Mouse (Mus musculus): ENCODE results near the gene Fam169b. TPM values are rescaled to one million over a fixed set of nuclear protein-coding genes. Genes with fewer than 3 reads are reported as not detected.
"Not testable (repeated sequence)": the region's sequence is repeated elsewhere in the genome, so short reads cannot be mapped to it uniquely, and the experiment has no call there.

The Fam169b gene
- polyA plus RNA-seq, 1 experiment from 2014 or later, result 0.53 TPM

- Histone ChIP-seq H3K9me3 (replicated peaks) (no peaks in the 10 kb centered on the region), H3K4me3 (replicated peaks) (no peak overlapping the region), H3K27me3 (peaks cover 9% of the 10 kb centered on the region; the same call in 1 of the 2 replicates), H3K36me3 (replicated peaks) (no peaks in the 10 kb centered on the region), H3K27ac (replicated peaks) (no peak overlapping the region), H3K4me2 (no peak overlapping the region), H3K9ac (no peak overlapping the region), H3K4me1 (replicated peaks) (peaks cover 15% of the 10 kb centered on the region)
- WGBS (ENCODE audit: insufficient replicate concordance), result 55% methylated on average over 4 of the region's 4 CpGs
- ATAC-seq (ENCODE audit: insufficient read depth), result no peak
Observed at GRCm38 (mm10) chr7:68277897-68278270, 4.2 kb downstream of the Fam169b start.

- Histone ChIP-seq H3K27me3 (peaks cover 9% of the 10 kb centered on the region; the same call in 1 of the 2 replicates), H3K9ac (no peak overlapping the region), H3K36me3 (replicated peaks) (no peaks in the 10 kb centered on the region), H3K4me3 (replicated peaks) (no peak overlapping the region), H3K4me2 (no peak overlapping the region), H3K27ac (replicated peaks) (no peak overlapping the region), H3K9me3 (replicated peaks) (no peaks in the 10 kb centered on the region), H3K4me1 (replicated peaks) (peaks cover 17% of the 10 kb centered on the region)
- WGBS (ENCODE audit: insufficient replicate concordance), result 80% methylated on average over 6 of the region's 6 CpGs
- no peak for ATAC-seq (ENCODE audit: insufficient read depth)
Observed at GRCm38 (mm10) chr7:68278385-68278784, 4.7 kb downstream of the Fam169b start.

GRCm38 (mm10) chr7:68278908-68279307, 5.3 kb downstream of the Fam169b start:
- 59% methylated on average over 6 of the region's 6 CpGs for WGBS (ENCODE audit: insufficient replicate concordance)
- no peak overlapping the region for H3K27ac ChIP-seq (replicated peaks)
- H3K4me2 ChIP-seq, result no peak overlapping the region
- H3K4me3 ChIP-seq (replicated peaks), result no peak overlapping the region
- H3K27me3 ChIP-seq, result peaks cover 9% of the 10 kb centered on the region; the same call in 1 of the 2 replicates
- H3K36me3 ChIP-seq (replicated peaks), result no peaks in the 10 kb centered on the region
- H3K4me1 ChIP-seq (replicated peaks), result peaks cover 17% of the 10 kb centered on the region
- H3K9me3 ChIP-seq (replicated peaks), result no peaks in the 10 kb centered on the region
- no peak overlapping the region for H3K9ac ChIP-seq
- no peak for ATAC-seq (ENCODE audit: insufficient read depth)

- 60% methylated on average over 7 of the region's 7 CpGs for WGBS (ENCODE audit: insufficient replicate concordance)
- no peak for ATAC-seq (ENCODE audit: insufficient read depth)
- no peak overlapping the region for H3K27ac ChIP-seq (replicated peaks)
Observed at GRCm38 (mm10) chr7:68279481-68279880, 5.8 kb downstream of the Fam169b start.

GRCm38 (mm10) chr7:68280352-68280869, 6.8 kb downstream of the Fam169b start:
- Histone ChIP-seq H3K36me3 (replicated peaks) (no peaks in the 10 kb centered on the region), H3K9me3 (replicated peaks) (no peaks in the 10 kb centered on the region), H3K4me3 (replicated peaks) (no peak overlapping the region), H3K4me1 (replicated peaks) (peaks cover 16% of the 10 kb centered on the region), H3K27me3 (peaks cover 9% of the 10 kb centered on the region; the same call in 1 of the 2 replicates), H3K9ac (no peak overlapping the region), H3K27ac (replicated peaks) (no peak overlapping the region), H3K4me2 (no peak overlapping the region)
- no peak for ATAC-seq (ENCODE audit: insufficient read depth)
- WGBS (ENCODE audit: insufficient replicate concordance), result 73% methylated on average over 19 of the region's 19 CpGs

More at GRCm38 (mm10) chr7:68279481-68279880, 5.8 kb downstream of the Fam169b start:
- Histone ChIP-seq H3K4me2 (no peak overlapping the region), H3K4me1 (replicated peaks) (peaks cover 17% of the 10 kb centered on the region), H3K9ac (no peak overlapping the region), H3K27me3 (peaks cover 9% of the 10 kb centered on the region; the same call in 1 of the 2 replicates), H3K36me3 (replicated peaks) (no peaks in the 10 kb centered on the region), H3K9me3 (replicated peaks) (no peaks in the 10 kb centered on the region), H3K4me3 (replicated peaks) (no peak overlapping the region)

- Histone ChIP-seq H3K4me3 (replicated peaks) (no peak overlapping the region), H3K4me1 (replicated peaks) (0 out of 2 replicates have a peak, but pooled peaks cover 13% of the 10 kb centered on the region), H3K27me3 (peaks cover 3% of the 10 kb centered on the region; the same call in 1 of the 2 replicates), H3K9ac (no peak overlapping the region), H3K27ac (replicated peaks) (no peak overlapping the region), H3K4me2 (no peak overlapping the region), H3K36me3 (replicated peaks) (no peaks in the 10 kb centered on the region), H3K9me3 (replicated peaks) (no peaks in the 10 kb centered on the region)
- no peak for ATAC-seq (ENCODE audit: insufficient read depth)
- 37% methylated on average over 5 of the region's 5 CpGs for WGBS (ENCODE audit: insufficient replicate concordance)
Observed at GRCm38 (mm10) chr7:68281341-68281740, 7.7 kb downstream of the Fam169b start.

GRCm38 (mm10) chr7:68282304-68283132, 8.9 kb downstream of the Fam169b start:
- Histone ChIP-seq H3K27ac (replicated peaks) (peak overlapping the region; percentile 15; the same call in 1 of the 2 replicates), H3K9me3 (replicated peaks) (no peaks in the 10 kb centered on the region), H3K4me3 (replicated peaks) (no peak overlapping the region), H3K27me3 (no peaks in the 10 kb centered on the region), H3K36me3 (replicated peaks) (no peaks in the 10 kb centered on the region), H3K4me1 (replicated peaks) (0 out of 2 replicates have a peak, but pooled peaks cover 13% of the 10 kb centered on the region), H3K9ac (no peak overlapping the region), H3K4me2 (peak overlapping the region; percentile 5)
- WGBS (ENCODE audit: insufficient replicate concordance), result 42% methylated on average over 22 of the region's 22 CpGs
- no peak for ATAC-seq (ENCODE audit: insufficient read depth)

GRCm38 (mm10) chr7:68283133-68283520, 9.5 kb downstream of the Fam169b start:
- not testable (repeated sequence) for ATAC-seq (ENCODE audit: insufficient read depth); H3K9me3 ChIP-seq (replicated peaks); H3K27me3 ChIP-seq; H3K36me3 ChIP-seq (replicated peaks); H3K9ac ChIP-seq; H3K4me3 ChIP-seq (replicated peaks)
- 0 out of 2 replicates have a peak, but pooled peaks cover 13% of the 10 kb centered on the region for H3K4me1 ChIP-seq (replicated peaks)
- H3K4me2 ChIP-seq, result peak overlapping the region; percentile 5; the same call in 1 of the 2 replicates
- peak overlapping the region; percentile 15; the same call in 1 of the 2 replicates for H3K27ac ChIP-seq (replicated peaks)
- WGBS (ENCODE audit: insufficient replicate concordance), result 55% methylated on average over 4 of the region's 4 CpGs

GRCm38 (mm10) chr7:68283776-68284175, 10.1 kb downstream of the Fam169b start:
- H3K4me3 ChIP-seq (replicated peaks), result no peak overlapping the region
- no peaks in the 10 kb centered on the region for H3K36me3 ChIP-seq (replicated peaks)
- no peak overlapping the region for H3K4me2 ChIP-seq
- no peak for ATAC-seq (ENCODE audit: insufficient read depth)
- WGBS (ENCODE audit: insufficient replicate concordance), result 62% methylated on average over 7 of the region's 7 CpGs
- H3K9me3 ChIP-seq (replicated peaks), result no peaks in the 10 kb centered on the region
- 0 out of 2 replicates have a peak, but pooled peaks cover 13% of the 10 kb centered on the region for H3K4me1 ChIP-seq (replicated peaks)
- no peak overlapping the region for H3K9ac ChIP-seq
- H3K27me3 ChIP-seq, result no peaks in the 10 kb centered on the region
- H3K27ac ChIP-seq (replicated peaks), result no peak overlapping the region

- 48% methylated on average over 8 of the region's 8 CpGs for WGBS (ENCODE audit: insufficient replicate concordance)
- no peak overlapping the region for H3K4me2 ChIP-seq
- H3K27me3 ChIP-seq, result no peaks in the 10 kb centered on the region
- no peak overlapping the region for H3K9ac ChIP-seq
- ATAC-seq (ENCODE audit: insufficient read depth), result no peak
- H3K27ac ChIP-seq (replicated peaks), result no peak overlapping the region
- no peaks in the 10 kb centered on the region for H3K9me3 ChIP-seq (replicated peaks)
- H3K4me3 ChIP-seq (replicated peaks), result no peak overlapping the region
- H3K36me3 ChIP-seq (replicated peaks), result no peaks in the 10 kb centered on the region
- 0 out of 2 replicates have a peak, but pooled peaks cover 13% of the 10 kb centered on the region for H3K4me1 ChIP-seq (replicated peaks)
Observed at GRCm38 (mm10) chr7:68285851-68286298, 12.2 kb downstream of the Fam169b start.
